Mouse (Mus musculus) intestine, postnatal 0 days (tissue): Measurements from ENCODE around the gene Akr1a1. TPM values are rescaled to one million over a fixed set of nuclear protein-coding genes. Genes with fewer than 3 reads are reported as not detected.

Experiments used
- ATAC-seq: fragments of 200-750 bp; cut with Nextera tagmentation; 2 replicates; pipeline ENCODE4 v1.8.0; 2017; ENCODE audit warnings: mild to moderate bottlenecking, moderate TSS enrichment, moderate library complexity
- H3K27ac ChIP-seq: fragments of 300-500 bp; sonication (generic); 2 replicates; pipeline ENCODE4 v1.5.1; 2014; ENCODE audit warnings: mild to moderate bottlenecking, low read depth, low read length, moderate library complexity
- H3K27me3 ChIP-seq: fragments of 300-500 bp; sonication (generic); replicated peaks from 2 replicates; pipeline ENCODE4 v1.6.1; 2014; ENCODE audit warnings: low read length, mixed read lengths; ENCODE audit not compliant: control insufficient read depth, insufficient read depth
- H3K36me3 ChIP-seq: fragments of 300-500 bp; sonication (generic); 2 replicates; pipeline ENCODE4 v1.6.1; 2014; ENCODE audit warnings: mild to moderate bottlenecking, moderate library complexity; ENCODE audit not compliant: control insufficient read depth, insufficient read depth
- H3K4me1 ChIP-seq: fragments of 300-500 bp; sonication (generic); replicated peaks from 2 replicates; pipeline ENCODE4 v1.6.1; 2014; ENCODE audit warnings: antibody characterized with exemption, low read length, mixed read lengths; ENCODE audit not compliant: control insufficient read depth, insufficient read depth
- H3K4me2 ChIP-seq: fragments of 300-500 bp; sonication (generic); replicated peaks from 2 replicates; pipeline ENCODE4 v1.6.1; 2014; ENCODE audit warnings: low read depth, mild to moderate bottlenecking, moderate library complexity
- H3K4me3 ChIP-seq: fragments of 300-500 bp; sonication (generic); 2 replicates; pipeline ENCODE4 v1.5.1; 2014; ENCODE audit warnings: low read depth, low read length
- H3K9ac ChIP-seq: fragments of 300-500 bp; sonication (generic); 2 replicates; pipeline ENCODE4 v1.6.1; 2014; ENCODE audit warnings: mild to moderate bottlenecking, low read depth, low read length
- H3K9me3 ChIP-seq: fragments of 300-500 bp; sonication (generic); 2 replicates; pipeline ENCODE4 v1.6.1; 2016; ENCODE audit warnings: mixed run types; ENCODE audit not compliant: control insufficient read depth
- CTCF ChIP-seq: sonication (generic); IDR thresholded peaks from 2 replicates; pipeline ENCODE4 v1.5.1; 2016; ENCODE audit warnings: low read depth, mild to moderate bottlenecking, control low read depth, antibody characterized with exemption, moderate library complexity
- WGBS: fragments of 180-500 bp; shearing (Covaris S2); extraction: QIAGEN DNeasy Blood & Tissue Kit; methylation state at CpG from one replicate; pipeline ENCODE4 v1.1.7; 2014; 5-methylcytosine and 5-hydroxymethylcytosine counted together
- polyA plus RNA-seq: library from polyadenylated mRNA; unstranded; fragments of >200 nt; fragmentation: Nextera tagmentation; extraction: Ambion mirVana; gene quantifications from 2 replicates; pipeline ENCODE4 v1.2.1, GENCODE M21; 2015

Gene Akr1a1
- polyA plus RNA-seq, 1 experiment from 2014 or later = 860 TPM

DNA sequence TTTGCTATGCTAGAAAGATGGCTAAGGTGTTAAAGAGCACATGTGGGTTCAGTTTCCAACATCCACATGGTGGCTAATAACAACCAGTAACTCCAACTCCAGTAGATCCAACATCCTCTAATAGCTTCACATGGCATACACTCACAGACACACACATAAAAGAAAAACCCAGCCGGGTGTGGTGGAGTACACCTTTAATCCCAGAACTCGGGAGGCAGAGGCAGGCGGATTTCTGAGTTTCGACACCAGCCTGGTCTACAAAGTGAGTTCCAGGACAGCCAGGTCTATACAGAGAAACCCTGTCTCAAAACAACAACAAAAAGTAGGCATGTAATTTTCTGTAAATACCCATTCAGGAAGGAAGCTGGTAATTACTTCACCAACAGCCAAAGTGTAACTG is 26.6 kb downstream of the Akr1a1 start:
- Histone ChIP-seq H3K9ac (no peak overlapping the region), H3K4me1 (peaks cover 5% of the 10 kb centered on the region; the same call in 1 of the 2 replicates), H3K9me3 (no peaks in the 10 kb centered on the region), H3K27ac (no peak overlapping the region), H3K27me3 (no peaks in the 10 kb centered on the region), H3K4me3 (no peak overlapping the region), H3K36me3 (peaks cover 20% of the 10 kb centered on the region; the same call in 1 of the 2 replicates), H3K4me2 (no peak overlapping the region)
- TF ChIP-seq CTCF = no peak
- no peak for ATAC-seq
- 91% methylated on average over 4 of the region's 4 CpGs for WGBS

DNA sequence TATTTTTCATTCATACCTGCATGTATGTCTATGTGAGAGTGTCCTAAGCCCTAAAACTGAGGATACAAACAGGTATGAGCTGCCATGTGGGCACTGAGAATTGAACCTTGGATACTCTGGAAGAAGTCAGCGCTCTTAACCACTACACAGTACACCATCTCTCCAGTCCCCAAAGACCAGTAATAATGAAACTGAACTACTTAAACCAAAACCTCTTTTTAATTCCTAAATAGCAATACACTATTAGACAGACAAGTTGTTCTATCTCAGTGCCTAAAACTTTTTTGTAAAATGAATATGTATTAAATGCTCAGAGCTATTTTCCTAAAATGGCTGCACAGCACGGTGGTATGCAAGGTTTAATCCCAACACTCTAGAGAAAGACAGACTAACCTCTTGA is 36.2 kb downstream of the Akr1a1 start:
- no peak overlapping the region for H3K4me3 ChIP-seq
- ATAC-seq = no peak
- H3K9ac ChIP-seq = no peak overlapping the region
- peaks cover 24% of the 10 kb centered on the region for H3K36me3 ChIP-seq
- no peaks in the 10 kb centered on the region for H3K4me1 ChIP-seq
- no peak overlapping the region for H3K4me2 ChIP-seq
- H3K27ac ChIP-seq = no peak overlapping the region
- WGBS = 98% methylated on average over 2 of the region's 2 CpGs
- H3K9me3 ChIP-seq = no peaks in the 10 kb centered on the region
- H3K27me3 ChIP-seq = no peaks in the 10 kb centered on the region
- TF ChIP-seq CTCF = no peak

DNA sequence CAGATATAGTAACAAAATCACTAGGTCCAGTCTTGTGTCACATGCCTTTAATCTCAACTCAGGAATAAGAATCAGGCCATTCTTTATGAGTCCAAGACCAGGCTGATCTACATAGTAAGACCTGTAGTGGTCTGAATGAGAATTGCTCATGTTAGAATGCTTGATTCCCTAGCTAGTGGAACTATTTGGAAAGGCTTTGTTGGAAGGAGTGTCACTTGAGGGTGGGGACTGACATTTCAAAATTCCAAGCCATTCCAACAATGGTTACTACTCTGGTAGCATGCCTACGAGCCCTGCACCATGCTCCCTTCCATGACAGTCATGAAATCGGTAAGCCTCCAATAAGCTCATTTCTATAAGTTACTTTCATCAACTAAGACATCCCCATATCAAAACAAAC is 38.9 kb downstream of the Akr1a1 start:
- no peak for TF ChIP-seq CTCF
- no peak overlapping the region for H3K4me3 ChIP-seq
- WGBS = 100% methylated on average over 2 of the region's 2 CpGs

DNA sequence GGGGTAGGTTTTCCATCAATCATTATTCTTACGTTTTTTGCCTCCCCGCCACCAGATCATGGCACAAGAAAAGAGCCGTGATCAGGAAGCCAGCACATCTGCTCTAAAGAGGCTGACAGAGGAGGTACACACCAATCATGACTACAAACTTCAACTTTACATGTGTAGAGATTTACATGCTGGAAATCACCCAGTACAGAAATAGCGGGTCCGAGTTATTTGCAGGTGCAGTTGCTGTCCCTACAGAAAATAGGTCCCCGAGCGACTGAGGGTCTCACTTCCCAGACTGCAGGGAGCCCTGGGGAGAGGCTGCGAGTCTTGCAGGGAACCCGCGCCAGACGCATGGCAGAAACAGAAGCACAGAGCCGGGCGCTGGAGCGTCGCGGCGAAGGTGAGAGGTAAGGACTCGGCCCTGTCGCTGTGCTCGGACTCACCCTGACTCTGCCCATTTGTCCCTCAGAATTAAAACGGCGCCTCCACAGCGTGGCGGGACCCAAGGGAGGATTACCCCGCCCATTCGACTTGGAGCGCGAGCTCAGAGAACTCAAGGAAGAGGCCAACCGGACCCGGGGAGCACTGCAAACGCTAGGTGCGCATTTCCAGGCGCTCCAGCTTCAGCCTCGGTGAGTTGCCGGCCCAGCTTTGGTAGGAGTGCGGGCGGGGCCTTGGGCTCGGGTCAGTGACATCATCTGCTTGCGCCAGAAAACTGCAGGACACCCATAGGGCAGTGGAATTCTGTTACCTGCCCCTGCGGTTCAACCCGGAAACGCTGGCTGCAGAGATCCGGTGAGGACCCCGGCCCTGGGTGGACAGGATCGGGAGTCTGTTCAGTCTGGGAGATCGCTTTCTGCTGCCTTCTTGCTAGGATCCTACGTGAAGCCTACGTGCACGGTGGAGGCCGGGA is 54.2 kb downstream of the Akr1a1 start:
- ATAC-seq = peak; percentile 98
- Histone ChIP-seq H3K9ac (peak overlapping the region; percentile 60), H3K4me1 (peaks cover 5% of the 10 kb centered on the region; the same call in 1 of the 2 replicates), H3K9me3 (no peaks in the 10 kb centered on the region), H3K4me2 (peak overlapping the region; percentile 97), H3K4me3 (peak overlapping the region; percentile 53), H3K27ac (peak overlapping the region; percentile 85), H3K27me3 (no peaks in the 10 kb centered on the region), H3K36me3 (peaks cover 32% of the 10 kb centered on the region)
- under 1% methylated on average over 50 of the region's 50 CpGs for WGBS
- peak; percentile 54 for TF ChIP-seq CTCF

More for the DNA sequence above, 38.9 kb downstream of the Akr1a1 start:
- peaks cover 34% of the 10 kb centered on the region for H3K36me3 ChIP-seq
- H3K4me2 ChIP-seq = no peak overlapping the region
- no peaks in the 10 kb centered on the region for H3K9me3 ChIP-seq
- no peaks in the 10 kb centered on the region for H3K4me1 ChIP-seq
- ATAC-seq = no peak
- no peaks in the 10 kb centered on the region for H3K27me3 ChIP-seq
- H3K27ac ChIP-seq = no peak overlapping the region
- no peak overlapping the region for H3K9ac ChIP-seq

DNA sequence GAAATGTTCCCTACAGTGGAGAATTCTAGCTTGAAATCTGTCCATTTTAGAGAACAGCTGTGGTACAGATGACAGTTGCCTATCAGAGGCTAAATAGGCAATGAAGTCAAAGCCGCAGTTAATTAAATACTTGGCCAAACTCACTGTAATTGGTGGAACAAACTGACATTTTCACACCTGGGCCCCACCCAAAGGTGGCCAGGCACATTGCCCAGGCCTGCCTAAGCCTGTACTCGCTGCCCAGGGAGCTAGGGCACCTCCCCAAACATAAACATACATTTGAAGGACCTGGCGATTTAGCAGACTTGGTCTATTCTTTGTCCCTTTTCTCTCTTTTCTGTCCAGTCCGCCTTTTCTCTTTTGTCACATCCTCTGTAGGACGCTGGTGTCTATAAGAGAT is 55.1 kb downstream of the Akr1a1 start, which contains the start of gene Ccdc17:
Ccdc17 (plus strand) TSS at position 276 of the 400 bp plus-strand sequence.
- ATAC-seq = no peak
- 20% methylated on average over 5 of the region's 5 CpGs for WGBS
- TF ChIP-seq CTCF = no peak
- Histone ChIP-seq H3K4me1 (peaks cover 5% of the 10 kb centered on the region; the same call in 1 of the 2 replicates), H3K36me3 (peaks cover 32% of the 10 kb centered on the region), H3K27me3 (no peaks in the 10 kb centered on the region), H3K27ac (peak within 1 kb of the TSS; percentile 85), H3K9ac (peak within 1 kb of the TSS; percentile 60), H3K4me3 (peak within 1 kb of the TSS; percentile 53), H3K4me2 (peak within 1 kb of the TSS; percentile 97), H3K9me3 (no peaks in the 10 kb centered on the region)

DNA sequence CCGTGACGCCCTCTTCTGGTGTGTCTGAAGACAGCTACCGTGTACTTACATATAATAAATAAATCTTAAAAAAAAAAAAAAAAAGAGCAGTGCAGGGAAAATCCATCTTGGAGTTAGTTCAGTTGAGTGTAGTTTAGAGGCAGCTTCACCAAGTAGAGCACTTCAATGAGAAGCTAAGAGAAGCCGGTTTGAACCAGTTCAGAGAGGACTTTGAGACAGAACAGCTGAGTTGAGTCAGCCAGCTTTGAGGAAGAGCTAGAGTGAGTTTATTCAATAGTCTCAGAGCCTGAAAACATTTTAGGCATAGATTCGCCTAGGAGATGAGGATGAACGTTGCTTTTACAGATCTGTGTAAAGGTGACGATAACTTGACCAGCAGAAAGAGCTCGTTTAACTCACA is 55.7 kb downstream of the Akr1a1 start:
- Histone ChIP-seq H3K27me3 (no peaks in the 10 kb centered on the region), H3K4me2 (no peak overlapping the region), H3K9me3 (no peaks in the 10 kb centered on the region), H3K4me3 (no peak overlapping the region), H3K36me3 (peaks cover 36% of the 10 kb centered on the region), H3K27ac (no peak overlapping the region), H3K4me1 (peaks cover 5% of the 10 kb centered on the region; the same call in 1 of the 2 replicates), H3K9ac (no peak overlapping the region)
- ATAC-seq = no peak
- WGBS = 80% methylated on average over 8 of the region's 8 CpGs
- no peak for TF ChIP-seq CTCF

Other genes with a start within 250 kb of the Akr1a1 start
- gene Mast2, start 187.5 kb downstream of the Akr1a1 start, polyA plus RNA-seq = 9.6 TPM in 2 replicates
- 8.8 and 9.1 TPM in 2 replicates for gene Ipp, start 144.1 kb downstream of the Akr1a1 start, polyA plus RNA-seq
- 17.0 and 19.1 TPM in 2 replicates for gene Tmem69, start 95.7 kb downstream of the Akr1a1 start, polyA plus RNA-seq
- gene Gpbp1l1, start 94.0 kb downstream of the Akr1a1 start, polyA plus RNA-seq = 31.3 and 33.9 TPM in 2 replicates
- gene Ccdc17, start 55.0 kb downstream of the Akr1a1 start, polyA plus RNA-seq = 4.1 and 6.1 TPM in 2 replicates
- 36.9 and 38.6 TPM in 2 replicates for gene Nasp, start 23.7 kb downstream of the Akr1a1 start, polyA plus RNA-seq
- gene Prdx1, start 33.9 kb upstream of the Akr1a1 start, polyA plus RNA-seq = 1,180 and 1,265 TPM in 2 replicates
- 5.9 and 6.3 TPM in 2 replicates for gene Mmachc, start 56.7 kb upstream of the Akr1a1 start, polyA plus RNA-seq
- 9.1 and 11.3 TPM in 2 replicates for gene Ccdc163, start 56.8 kb upstream of the Akr1a1 start, polyA plus RNA-seq
- gene Tesk2, start 69.3 kb upstream of the Akr1a1 start, polyA plus RNA-seq = 6.6 and 6.9 TPM in 2 replicates
- gene Toe1, start 156.0 kb upstream of the Akr1a1 start, polyA plus RNA-seq = 13.3 and 14.7 TPM in 2 replicates
- gene Mutyh, start 156.0 kb upstream of the Akr1a1 start, polyA plus RNA-seq = 2.6 and 2.9 TPM in 2 replicates
- gene Hpdl, start 170.0 kb upstream of the Akr1a1 start, polyA plus RNA-seq = 0.51 and 0.99 TPM in 2 replicates
- gene Zswim5, start 225.7 kb upstream of the Akr1a1 start, polyA plus RNA-seq = 1.9 and 2.1 TPM in 2 replicates